Mouse (Mus musculus) neural tube, embryonic 11.5 days (tissue): ENCODE results near the gene Chrd. TPM values are rescaled to one million over a fixed set of nuclear protein-coding genes. Genes with fewer than 3 reads are reported as not detected.

Experiments used
- ATAC-seq: fragments of 200-750 bp; cut with Nextera tagmentation; 2 replicates; pipeline ENCODE4 v1.8.0; 2017; ENCODE audit warnings: moderate number of reproducible peaks, mild to moderate bottlenecking, moderate TSS enrichment, moderate library complexity; ENCODE audit not compliant: insufficient read depth, low FRiP score, low TSS enrichment
- DNase-seq: peaks from one replicate; pipeline ENCODE4 v3.0.0-alpha.2; 2015; ENCODE audit warnings: low spot score
- H3K27ac ChIP-seq: fragments of 300-500 bp; sonication (generic); 2 replicates; pipeline ENCODE4 v1.5.1; 2014; ENCODE audit warnings: low read depth, mild to moderate bottlenecking, low read length
- H3K27me3 ChIP-seq: fragments of 300-500 bp; sonication (generic); 2 replicates; pipeline ENCODE4 v1.6.1; 2014; ENCODE audit warnings: mild to moderate bottlenecking, low read length, mixed read lengths; ENCODE audit not compliant: control insufficient read depth, insufficient read depth
- H3K36me3 ChIP-seq: fragments of 300-500 bp; sonication (generic); 2 replicates; pipeline ENCODE4 v1.6.1; 2014; ENCODE audit warnings: mild to moderate bottlenecking, low read length, moderate library complexity, mixed read lengths; ENCODE audit not compliant: control insufficient read depth, insufficient read depth
- H3K4me1 ChIP-seq: fragments of 300-500 bp; sonication (generic); 2 replicates; pipeline ENCODE4 v1.6.1; 2014; ENCODE audit warnings: low read length, mixed read lengths; ENCODE audit not compliant: control insufficient read depth, insufficient read depth
- H3K4me2 ChIP-seq: fragments of 300-500 bp; sonication (generic); 2 replicates; pipeline ENCODE4 v1.6.1; 2014; ENCODE audit warnings: low read depth, mild to moderate bottlenecking, moderate library complexity
- H3K4me3 ChIP-seq: fragments of 300-500 bp; sonication (generic); 2 replicates; pipeline ENCODE4 v1.5.1; 2014; ENCODE audit warnings: low read depth, low read length
- H3K9ac ChIP-seq: fragments of 300-500 bp; sonication (generic); 2 replicates; pipeline ENCODE4 v1.6.1; 2014; ENCODE audit warnings: mild to moderate bottlenecking, low read length
- H3K9me3 ChIP-seq: fragments of 300-500 bp; sonication (generic); 2 replicates; pipeline ENCODE4 v1.6.1; 2016; ENCODE audit warnings: low read length; ENCODE audit not compliant: control insufficient read depth
- WGBS: fragments of 180-500 bp; shearing (Covaris S2); extraction: QIAGEN DNeasy Blood & Tissue Kit; methylation state at CpG from one replicate; pipeline ENCODE4 v1.1.7; 2014; 5-methylcytosine and 5-hydroxymethylcytosine counted together
- polyA plus RNA-seq: library from polyadenylated mRNA; unstranded; fragments of >200 nt; fragmentation: Nextera tagmentation; extraction: Ambion mirVana; gene quantifications from 2 replicates; pipeline ENCODE4 v1.2.1, GENCODE M21; 2014

Gene Chrd
- 3.7 and 5.2 TPM in 2 replicates for polyA plus RNA-seq

- DNase-seq (peak; percentile 80), ATAC-seq (peak; percentile 75)
- peak within 1 kb of the TSS; percentile 76 for H3K27ac ChIP-seq
- H3K4me1 ChIP-seq = peaks cover 9% of the 10 kb centered on the region; the same call in 1 of the 2 replicates
- H3K36me3 ChIP-seq = no peaks in the 10 kb centered on the region; the same call in 1 of the 2 replicates
- H3K9ac ChIP-seq = peak within 1 kb of the TSS; percentile 82
- no peaks in the 10 kb centered on the region for H3K9me3 ChIP-seq
- H3K27me3 ChIP-seq = peaks cover 23% of the 10 kb centered on the region
- peak within 1 kb of the TSS; percentile 97 for H3K4me2 ChIP-seq
- peak within 1 kb of the TSS; percentile 69 for H3K4me3 ChIP-seq
- under 1% methylated on average over 30 of the region's 70 CpGs for WGBS
Observed at GRCm38 (mm10) chr16:20732925-20733730, at the start of gene Chrd. Chrd (plus strand) TSS chr16:20733127.

GRCm38 (mm10) chr16:20690774-20691173, 42.2 kb upstream of the Chrd start:
- no peak overlapping the region for H3K4me2 ChIP-seq
- H3K4me1 ChIP-seq = peaks cover 14% of the 10 kb centered on the region
- H3K27me3 ChIP-seq = no peaks in the 10 kb centered on the region
- WGBS = 89% methylated on average over 3 of the region's 3 CpGs
- DNase-seq = no peak
- H3K4me3 ChIP-seq = no peak overlapping the region
- no peak overlapping the region for H3K9ac ChIP-seq
- no peak for ATAC-seq
- H3K27ac ChIP-seq = no peak overlapping the region
- peaks cover 36% of the 10 kb centered on the region for H3K36me3 ChIP-seq
- H3K9me3 ChIP-seq = no peaks in the 10 kb centered on the region

- H3K4me1 ChIP-seq = peaks cover 19% of the 10 kb centered on the region
- H3K4me2 ChIP-seq = no peak overlapping the region
- ATAC-seq (no peak), DNase-seq (no peak)
- 83% methylated on average over 1 of the region's 1 CpGs for WGBS
- H3K4me3 ChIP-seq = no peak overlapping the region
- no peaks in the 10 kb centered on the region for H3K27me3 ChIP-seq
- H3K36me3 ChIP-seq = peaks cover 31% of the 10 kb centered on the region
- no peaks in the 10 kb centered on the region for H3K9me3 ChIP-seq
- no peak overlapping the region for H3K27ac ChIP-seq
- H3K9ac ChIP-seq = no peak overlapping the region
Observed at GRCm38 (mm10) chr16:20691617-20692016, 41.3 kb upstream of the Chrd start.

GRCm38 (mm10) chr16:20692241-20692965, 40.5 kb upstream of the Chrd start:
- peak overlapping the region; percentile 72; the same call in 1 of the 2 replicates for H3K4me2 ChIP-seq

GRCm38 (mm10) chr16:20693111-20693701, 39.7 kb upstream of the Chrd start, which contains the start of gene Fam131a:
Fam131a (plus strand) TSS chr16:20693241.
- H3K4me3 ChIP-seq = peak within 1 kb of the TSS; percentile 51
- H3K9me3 ChIP-seq = no peaks in the 10 kb centered on the region
- peaks cover 20% of the 10 kb centered on the region for H3K4me1 ChIP-seq
- H3K27ac ChIP-seq = peak within 1 kb of the TSS; percentile 80
- peak within 1 kb of the TSS; percentile 60 for H3K9ac ChIP-seq
- H3K4me2 ChIP-seq = peak within 1 kb of the TSS; percentile 72
- H3K27me3 ChIP-seq = no peaks in the 10 kb centered on the region
- ATAC-seq (peak; percentile 94), DNase-seq (peak; percentile 95)
- under 1% methylated on average over 32 of the region's 37 CpGs for WGBS
- peaks cover 21% of the 10 kb centered on the region for H3K36me3 ChIP-seq

More at GRCm38 (mm10) chr16:20692241-20692965, 40.5 kb upstream of the Chrd start:
- H3K4me1 ChIP-seq = peaks cover 20% of the 10 kb centered on the region
- no peak overlapping the region; the same call in 1 of the 2 replicates for H3K9ac ChIP-seq
- ATAC-seq (no peak), DNase-seq (no peak)
- H3K4me3 ChIP-seq = peak overlapping the region; percentile 51
- H3K9me3 ChIP-seq = no peaks in the 10 kb centered on the region
- H3K27ac ChIP-seq = peak overlapping the region; percentile 80
- peaks cover 24% of the 10 kb centered on the region for H3K36me3 ChIP-seq
- WGBS = 39% methylated on average over 16 of the region's 16 CpGs
- H3K27me3 ChIP-seq = no peaks in the 10 kb centered on the region

- H3K27me3 ChIP-seq = no peaks in the 10 kb centered on the region
- no peaks in the 10 kb centered on the region for H3K9me3 ChIP-seq
- H3K27ac ChIP-seq = no peak overlapping the region
- no peak overlapping the region for H3K4me3 ChIP-seq
- peaks cover 20% of the 10 kb centered on the region for H3K4me1 ChIP-seq
- DNase-seq = no peak
- H3K9ac ChIP-seq = no peak overlapping the region; the same call in 1 of the 2 replicates
- ATAC-seq = no peak
- peaks cover 8% of the 10 kb centered on the region for H3K36me3 ChIP-seq
- H3K4me2 ChIP-seq = peak overlapping the region; percentile 74; the same call in 1 of the 2 replicates
- WGBS = 83% methylated on average over 8 of the region's 8 CpGs
Observed at GRCm38 (mm10) chr16:20694781-20695180, 38.1 kb upstream of the Chrd start.

- Histone ChIP-seq H3K4me1 (peaks cover 20% of the 10 kb centered on the region), H3K9ac (peak overlapping the region; percentile 61)
- DNase-seq = peak; percentile 91
Observed at GRCm38 (mm10) chr16:20695622-20696323, 37.2 kb upstream of the Chrd start.

GRCm38 (mm10) chr16:20699266-20699665, 33.7 kb upstream of the Chrd start:
- H3K27ac ChIP-seq = no peak overlapping the region
- H3K36me3 ChIP-seq = 0 out of 2 replicates have a peak, but pooled peaks cover 4% of the 10 kb centered on the region
- WGBS = 81% methylated on average over 5 of the region's 5 CpGs
- no peaks in the 10 kb centered on the region for H3K9me3 ChIP-seq
- H3K27me3 ChIP-seq = no peaks in the 10 kb centered on the region
- H3K4me2 ChIP-seq = no peak overlapping the region
- no peak overlapping the region for H3K4me3 ChIP-seq
- H3K4me1 ChIP-seq = peaks cover 18% of the 10 kb centered on the region
- H3K9ac ChIP-seq = no peak overlapping the region
- no peak for DNase-seq
- no peak for ATAC-seq

More at GRCm38 (mm10) chr16:20695622-20696323, 37.2 kb upstream of the Chrd start:
- H3K27ac ChIP-seq = peak overlapping the region; percentile 62; the same call in 1 of the 2 replicates
- WGBS = under 1% methylated on average over 46 of the region's 46 CpGs
- no peaks in the 10 kb centered on the region for H3K9me3 ChIP-seq
- H3K36me3 ChIP-seq = peaks cover 7% of the 10 kb centered on the region; the same call in 1 of the 2 replicates
- H3K27me3 ChIP-seq = no peaks in the 10 kb centered on the region
- ATAC-seq = peak; percentile 79
- peak overlapping the region; percentile 32 for H3K4me3 ChIP-seq
- peak overlapping the region; percentile 74 for H3K4me2 ChIP-seq
